Mouse (Mus musculus) thymus, adult 2 months (tissue): Measurements from ENCODE around the gene Tcp1. TPM values are rescaled to one million over a fixed set of nuclear protein-coding genes. Genes with fewer than 3 reads are reported as not detected.

Experiments
- DNase-seq: peaks from one replicate; pipeline ENCODE4 v3.0.0; 2021
- H3K27ac ChIP-seq: fragments of 200-500 bp; 2 replicates; pipeline ENCODE4 v1.5.1; 2012; ENCODE audit warnings: low read length, control low read depth; ENCODE audit not compliant: control insufficient read depth, insufficient read depth
- H3K27me3 ChIP-seq: fragments of 200-500 bp; 2 replicates; pipeline ENCODE4 v1.6.1; 2012; ENCODE audit warnings: mild to moderate bottlenecking, low read length, moderate library complexity, mixed read lengths; ENCODE audit not compliant: control insufficient read depth, insufficient read depth
- H3K36me3 ChIP-seq: fragments of 200-500 bp; 2 replicates; pipeline ENCODE4 v1.6.1; 2012; ENCODE audit warnings: mild to moderate bottlenecking, low read length, moderate library complexity; ENCODE audit not compliant: control insufficient read depth, insufficient read depth
- H3K4me1 ChIP-seq: fragments of 200-500 bp; replicated peaks from 2 replicates; pipeline ENCODE4 v1.6.1; 2012; ENCODE audit warnings: low read length; ENCODE audit not compliant: control insufficient read depth, insufficient read depth
- H3K4me3 ChIP-seq: fragments of 200-500 bp; 2 replicates; pipeline ENCODE4 v1.5.1; 2012; ENCODE audit warnings: mild to moderate bottlenecking, low read length, control low read depth, moderate library complexity; ENCODE audit not compliant: control insufficient read depth, insufficient read depth
- CTCF ChIP-seq: fragments of 200-500 bp; IDR thresholded peaks from 2 replicates; pipeline ENCODE4 v1.5.1; 2012; ENCODE audit warnings: mild to moderate bottlenecking, control low read depth, low read length, moderate library complexity, borderline replicate concordance; ENCODE audit not compliant: control insufficient read depth, poor library complexity, insufficient read depth; ENCODE audit errors: extremely low read depth
- POLR2A ChIP-seq: fragments of 200-500 bp; IDR thresholded peaks from 2 replicates; pipeline ENCODE4 v1.6.1; 2012; ENCODE audit warnings: mild to moderate bottlenecking, low read length, control low read depth, moderate library complexity; ENCODE audit not compliant: control insufficient read depth, poor library complexity, insufficient read depth; ENCODE audit errors: extremely low read depth
- WGBS: fragments of 180-500 bp; shearing (Covaris S2); methylation state at CpG from one replicate; pipeline ENCODE4 v1.1.7; 2018; 5-methylcytosine and 5-hydroxymethylcytosine counted together
- polyA plus RNA-seq: library from polyadenylated mRNA; depleted of rRNA; stranded (reverse); fragments of >200 nt; gene quantifications from 2 replicates; pipeline ENCODE4 v1.2.3, GENCODE M21; 2012

Tcp1 gene
- polyA plus RNA-seq, 1 experiment = 82.2 TPM

DNA sequence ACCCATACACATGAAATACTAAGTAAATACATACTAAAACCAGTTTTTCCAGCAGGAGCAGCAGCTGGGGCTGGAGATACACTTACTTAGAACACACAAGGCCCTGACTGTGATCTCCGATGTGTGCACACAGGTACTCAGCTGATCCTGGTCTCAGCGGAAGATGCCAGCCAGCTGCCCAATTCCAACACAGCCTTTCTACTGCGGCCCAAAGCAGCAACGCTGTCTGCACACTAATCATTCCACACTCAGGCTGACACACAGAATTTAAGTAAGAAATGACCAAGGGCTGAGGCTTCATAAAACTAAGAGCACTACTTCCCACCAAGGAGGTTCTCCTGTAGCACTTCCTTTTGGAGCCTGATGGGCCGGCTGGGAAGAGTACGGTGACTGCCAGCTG lies 13.2 kb upstream of the Tcp1 start:
- H3K27ac ChIP-seq = no peak overlapping the region
- H3K27me3 ChIP-seq = no peaks in the 10 kb centered on the region
- WGBS = 98% methylated on average over 6 of the region's 6 CpGs
- TF ChIP-seq CTCF = no peak
- TF ChIP-seq POLR2A = no peak
- no peaks in the 10 kb centered on the region for H3K4me1 ChIP-seq
- H3K36me3 ChIP-seq = peaks cover 14% of the 10 kb centered on the region; the same call in 1 of the 2 replicates
- no peak overlapping the region for H3K4me3 ChIP-seq
- no peak for DNase-seq

DNA sequence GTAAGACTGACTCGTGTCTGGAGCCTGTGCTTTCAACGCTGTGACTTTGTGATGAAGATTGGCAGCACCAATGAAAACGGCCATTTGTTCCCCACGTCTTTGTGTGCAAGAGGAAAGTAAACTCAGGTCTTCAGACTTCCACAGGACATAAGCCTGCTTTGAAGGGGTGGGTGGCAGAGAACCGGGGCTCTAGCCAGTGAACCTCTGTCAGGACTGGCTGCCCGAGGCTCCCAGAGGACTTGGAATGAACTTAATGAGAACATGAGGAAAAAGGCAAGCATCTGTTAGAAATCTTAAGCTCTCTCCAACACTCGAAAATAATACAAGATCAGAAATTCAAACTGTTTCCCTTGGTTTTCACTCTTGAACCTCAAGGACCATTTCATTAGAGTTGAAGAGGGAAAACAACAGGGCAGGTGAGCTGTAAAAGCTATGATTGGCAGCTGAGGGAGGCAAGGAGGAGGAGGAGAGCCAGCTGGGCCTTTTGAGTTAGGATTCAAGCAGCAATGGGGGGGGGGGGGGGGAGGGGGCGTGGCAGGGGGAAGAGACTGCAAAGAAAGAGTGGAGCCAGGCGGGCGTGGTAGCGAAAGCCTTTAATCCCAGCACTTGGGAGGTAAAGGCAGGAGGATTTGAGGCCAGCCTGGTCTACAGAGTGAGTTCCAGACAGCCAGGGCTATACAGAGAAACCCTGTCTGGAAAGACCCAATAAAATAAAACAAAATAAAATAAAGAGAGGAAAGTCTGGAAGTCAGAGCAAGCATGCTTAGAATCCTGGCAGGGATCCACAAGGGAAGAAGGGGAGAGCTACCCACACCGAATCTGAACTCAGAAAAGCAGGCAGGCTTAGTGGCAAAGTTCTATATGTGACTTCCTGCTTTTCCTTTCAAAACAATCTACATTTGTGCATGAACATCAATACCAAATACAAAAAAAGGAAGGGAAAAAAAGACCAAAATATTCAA lies 11.8 kb upstream of the Tcp1 start:
- H3K4me3 ChIP-seq = no peak overlapping the region
- no peaks in the 10 kb centered on the region for H3K27me3 ChIP-seq
- no peak for TF ChIP-seq POLR2A
- TF ChIP-seq CTCF = no peak
- WGBS = 87% methylated on average over 11 of the region's 12 CpGs
- H3K27ac ChIP-seq = no peak overlapping the region
- peaks cover 14% of the 10 kb centered on the region; the same call in 1 of the 2 replicates for H3K36me3 ChIP-seq
- H3K4me1 ChIP-seq = no peaks in the 10 kb centered on the region
- DNase-seq = no peak

DNA sequence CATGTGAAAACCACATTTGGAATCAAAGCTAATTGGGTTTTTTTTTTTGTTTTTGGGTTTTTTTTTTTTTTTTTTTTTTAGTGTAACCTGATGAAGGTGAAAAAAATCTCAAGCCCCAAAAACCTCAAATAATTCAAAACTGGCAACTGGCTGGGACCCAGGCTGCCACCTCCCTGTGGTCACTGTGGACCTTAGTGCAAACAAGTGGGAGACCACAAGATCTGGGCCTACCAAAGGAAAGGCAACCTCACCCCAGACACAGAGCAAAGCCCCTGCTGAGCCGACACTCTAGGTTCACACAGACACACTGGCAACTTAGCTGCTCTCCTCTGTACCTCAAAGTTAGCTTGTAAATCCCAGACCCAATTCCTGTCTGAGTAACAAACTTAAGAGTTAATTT lies 11.2 kb upstream of the Tcp1 start:
- 43% methylated on average over 1 of the region's 1 CpGs for WGBS
- Histone ChIP-seq H3K4me3 (no peak overlapping the region), H3K27ac (no peak overlapping the region), H3K4me1 (no peaks in the 10 kb centered on the region), H3K27me3 (no peaks in the 10 kb centered on the region), H3K36me3 (peaks cover 14% of the 10 kb centered on the region; the same call in 1 of the 2 replicates)
- no peak for TF ChIP-seq CTCF
- no peak for TF ChIP-seq POLR2A
- DNase-seq = no peak

DNA sequence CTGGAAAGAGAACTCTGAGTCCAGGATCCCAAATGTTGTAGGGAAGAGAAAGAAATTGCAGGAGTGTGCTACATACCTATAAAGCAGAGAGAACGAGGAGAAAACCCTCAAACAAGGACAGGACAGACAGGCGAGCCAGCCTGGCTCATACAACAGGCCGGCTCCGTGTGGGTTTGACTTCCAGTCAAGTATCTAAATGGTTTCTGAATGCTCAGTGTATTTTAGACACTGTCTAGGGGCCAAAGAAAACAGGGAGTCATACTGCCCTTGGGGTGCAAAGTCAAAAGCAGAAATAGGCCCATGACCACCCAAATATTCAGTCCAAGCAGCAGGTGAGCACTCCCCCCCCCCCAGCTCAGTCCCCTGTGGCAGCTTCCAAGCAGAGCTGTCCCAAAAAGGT lies 9.7 kb upstream of the Tcp1 start:
- peaks cover 21% of the 10 kb centered on the region for H3K36me3 ChIP-seq
- WGBS = 95% methylated on average over 4 of the region's 4 CpGs
- no peaks in the 10 kb centered on the region for H3K27me3 ChIP-seq
- H3K4me1 ChIP-seq = no peaks in the 10 kb centered on the region
- H3K27ac ChIP-seq = no peak overlapping the region
- DNase-seq = no peak
- no peak for TF ChIP-seq CTCF
- TF ChIP-seq POLR2A = no peak
- H3K4me3 ChIP-seq = no peak overlapping the region

DNA sequence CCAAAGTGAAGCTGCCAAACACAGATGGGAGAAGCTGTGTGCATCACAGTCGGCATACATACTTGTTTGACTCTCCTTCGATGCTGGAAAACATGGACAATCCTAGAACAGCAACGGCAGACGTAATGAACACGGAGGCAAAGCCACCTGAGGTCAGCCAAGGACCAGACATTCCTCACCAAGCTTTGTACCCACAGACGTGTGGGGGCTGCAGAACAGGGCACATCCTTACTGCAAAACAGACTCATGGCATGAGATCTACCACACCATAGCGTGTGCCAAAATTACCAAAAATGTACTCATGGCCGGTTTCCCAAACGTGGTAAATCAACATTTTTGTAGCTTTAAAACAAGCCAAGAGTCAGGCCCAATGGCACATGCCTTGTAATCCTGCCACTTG lies 9.1 kb upstream of the Tcp1 start:
- no peak overlapping the region for H3K4me3 ChIP-seq
- no peak overlapping the region for H3K27ac ChIP-seq
- 96% methylated on average over 9 of the region's 9 CpGs for WGBS
- TF ChIP-seq CTCF (no peak), POLR2A (no peak)
- no peak for DNase-seq
- H3K27me3 ChIP-seq = no peaks in the 10 kb centered on the region
- no peaks in the 10 kb centered on the region for H3K4me1 ChIP-seq
- H3K36me3 ChIP-seq = peaks cover 25% of the 10 kb centered on the region

DNA sequence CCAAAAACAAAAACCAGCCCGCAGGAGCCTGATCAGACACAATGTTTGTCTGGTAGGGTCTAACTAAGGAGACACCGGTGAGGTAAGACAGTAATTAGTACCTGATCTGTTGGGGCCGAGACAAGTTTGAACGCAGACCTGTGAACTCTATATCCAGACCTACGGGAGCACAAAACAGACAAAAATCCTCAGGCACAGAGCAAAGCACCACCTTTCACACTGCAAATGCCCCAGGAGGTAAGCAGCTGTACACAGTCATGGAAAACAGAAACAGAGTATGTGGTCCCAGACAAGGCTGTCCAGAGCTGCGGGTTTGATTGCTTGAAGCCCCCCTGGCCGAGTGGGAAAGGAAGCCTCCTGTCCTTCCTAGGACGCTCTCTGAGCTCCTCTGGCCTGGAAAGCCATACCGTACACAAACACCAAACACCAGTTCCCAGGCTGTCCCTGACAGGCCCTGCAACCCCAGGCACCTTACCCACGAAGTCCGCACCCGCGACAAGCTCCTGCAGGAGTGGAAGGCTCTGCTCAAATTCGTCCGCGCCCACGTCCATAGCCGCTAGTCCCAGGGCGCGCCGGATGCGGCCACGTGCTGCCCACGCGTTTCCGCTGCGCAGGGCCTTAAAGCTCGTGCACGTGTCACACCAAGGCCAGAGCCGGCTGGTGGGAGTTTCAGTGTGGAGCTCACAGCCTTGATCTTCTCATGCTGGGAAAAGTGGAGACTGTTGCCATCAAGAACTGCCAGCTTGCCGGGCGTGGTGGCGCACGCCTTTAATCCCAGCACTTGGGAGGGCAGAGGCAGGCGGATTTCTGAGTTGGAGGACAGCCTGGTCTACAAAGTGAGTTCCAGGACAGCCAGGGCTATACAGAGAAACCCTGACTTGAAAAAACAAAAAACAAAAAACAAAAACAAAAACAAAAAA lies 5.9 kb upstream of the Tcp1 start, which contains the start of gene Pnldc1:
TSS of gene Pnldc1 (minus strand) at position 870 of the 920 bp plus-strand sequence.
- 96% methylated on average over 35 of the region's 35 CpGs for WGBS
- peaks cover 38% of the 10 kb centered on the region for H3K36me3 ChIP-seq
- no peak for TF ChIP-seq CTCF
- no peak for TF ChIP-seq POLR2A
- no peaks in the 10 kb centered on the region for H3K27me3 ChIP-seq
- H3K4me1 ChIP-seq = no peaks in the 10 kb centered on the region
- H3K4me3 ChIP-seq = no peak within 1 kb of the TSS
- no peak within 1 kb of the TSS for H3K27ac ChIP-seq
- DNase-seq = no peak
